Mouse (Mus musculus): ENCODE measurements around the gene Vwc2. TPM values are rescaled to one million over a fixed set of nuclear protein-coding genes. Genes with fewer than 3 reads are reported as not detected.
A peak's percentile ranks its signal among the peaks of the same experiment; 100 is the strongest.

Gene Vwc2
- 9.9 and 13.0 TPM in 2 replicates for polyA plus RNA-seq (2014; fragmentation: Nextera tagmentation; extraction: Ambion mirVana)

GRCm38 (mm10) chr11:11113576-11114233 is at the start of gene Vwc2:
TSS of gene Vwc2 (plus strand) at chr11:11114223.
- no peaks in the 10 kb centered on the region for H3K36me3 ChIP-seq (ENCODE audit: control insufficient read depth, insufficient read depth, low read length)
- peak; percentile 26; the same call in 1 of the 2 replicates for ATAC-seq (ENCODE audit: low FRiP score, low TSS enrichment)
- H3K4me1 ChIP-seq (ENCODE audit: control insufficient read depth, insufficient read depth, low read length) = peaks cover 22% of the 10 kb centered on the region; the same call in 1 of the 2 replicates
- peak within 1 kb of the TSS; percentile 95 for H3K4me2 ChIP-seq (ENCODE audit: low read length)
- H3K27me3 ChIP-seq (ENCODE audit: control insufficient read depth, insufficient read depth, low read length) = peaks cover 36% of the 10 kb centered on the region
- peak within 1 kb of the TSS; percentile 66 for H3K27ac ChIP-seq (replicated peaks; ENCODE audit: low read depth, low read length)
- peak within 1 kb of the TSS; percentile 59 for H3K9ac ChIP-seq (replicated peaks; ENCODE audit: low read length)
- DNase-seq = peak; percentile 74
- no peaks in the 10 kb centered on the region for H3K9me3 ChIP-seq (ENCODE audit: control insufficient read depth, low read length)
- peak within 1 kb of the TSS; percentile 56 for H3K4me3 ChIP-seq (replicated peaks; ENCODE audit: low read depth, low read length)
- under 1% methylated on average over 28 of the region's 28 CpGs for WGBS

GRCm38 (mm10) chr11:11088162-11088756 is 25.8 kb upstream of the Vwc2 start:
- ATAC-seq (ENCODE audit: low FRiP score, low TSS enrichment) (no peak), DNase-seq (peak; percentile 12)
- Histone ChIP-seq H3K9me3 (ENCODE audit: control insufficient read depth, low read length) (peaks cover 7% of the 10 kb centered on the region), H3K4me1 (ENCODE audit: control insufficient read depth, insufficient read depth, low read length) (no peaks in the 10 kb centered on the region), H3K9ac (replicated peaks; ENCODE audit: low read length) (no peak overlapping the region), H3K4me3 (replicated peaks; ENCODE audit: low read depth, low read length) (no peak overlapping the region), H3K4me2 (ENCODE audit: low read length) (no peak overlapping the region), H3K27me3 (ENCODE audit: control insufficient read depth, insufficient read depth, low read length) (no peaks in the 10 kb centered on the region), H3K36me3 (ENCODE audit: control insufficient read depth, insufficient read depth, low read length) (no peaks in the 10 kb centered on the region), H3K27ac (replicated peaks; ENCODE audit: low read depth, low read length) (no peak overlapping the region)
- 3% methylated on average over 1 of the region's 1 CpGs for WGBS

- ATAC-seq (ENCODE audit: low FRiP score, low TSS enrichment) = no peak
- DNase-seq = no peak
- no peak overlapping the region for H3K9ac ChIP-seq (replicated peaks; ENCODE audit: low read length)
- H3K4me3 ChIP-seq (replicated peaks; ENCODE audit: low read depth, low read length) = no peak overlapping the region
- WGBS = 96% methylated on average over 1 of the region's 1 CpGs
- H3K4me1 ChIP-seq (ENCODE audit: control insufficient read depth, insufficient read depth, low read length) = no peaks in the 10 kb centered on the region
- H3K9me3 ChIP-seq (ENCODE audit: control insufficient read depth, low read length) = no peaks in the 10 kb centered on the region; the same call in 1 of the 2 replicates
- no peaks in the 10 kb centered on the region for H3K27me3 ChIP-seq (ENCODE audit: control insufficient read depth, insufficient read depth, low read length)
- no peak overlapping the region for H3K4me2 ChIP-seq (ENCODE audit: low read length)
- no peaks in the 10 kb centered on the region for H3K36me3 ChIP-seq (ENCODE audit: control insufficient read depth, insufficient read depth, low read length)
- H3K27ac ChIP-seq (replicated peaks; ENCODE audit: low read depth, low read length) = no peak overlapping the region
Observed at GRCm38 (mm10) chr11:11097606-11098005, 16.4 kb upstream of the Vwc2 start.

- Histone ChIP-seq H3K4me1 (ENCODE audit: control insufficient read depth, insufficient read depth, low read length) (no peaks in the 10 kb centered on the region), H3K4me2 (ENCODE audit: low read length) (no peak overlapping the region), H3K27ac (replicated peaks; ENCODE audit: low read depth, low read length) (no peak overlapping the region), H3K9me3 (ENCODE audit: control insufficient read depth, low read length) (no peaks in the 10 kb centered on the region; the same call in 1 of the 2 replicates), H3K27me3 (ENCODE audit: control insufficient read depth, insufficient read depth, low read length) (no peaks in the 10 kb centered on the region), H3K4me3 (replicated peaks; ENCODE audit: low read depth, low read length) (no peak overlapping the region), H3K36me3 (ENCODE audit: control insufficient read depth, insufficient read depth, low read length) (no peaks in the 10 kb centered on the region), H3K9ac (replicated peaks; ENCODE audit: low read length) (no peak overlapping the region)
- DNase-seq (no peak), ATAC-seq (ENCODE audit: low FRiP score, low TSS enrichment) (no peak)
- WGBS = 74% methylated on average over 4 of the region's 4 CpGs
Observed at GRCm38 (mm10) chr11:11098282-11098681, 15.7 kb upstream of the Vwc2 start.

GRCm38 (mm10) chr11:11099011-11099410 is 15.0 kb upstream of the Vwc2 start:
- H3K4me3 ChIP-seq (replicated peaks; ENCODE audit: low read depth, low read length) = no peak overlapping the region
- H3K27ac ChIP-seq (replicated peaks; ENCODE audit: low read depth, low read length) = no peak overlapping the region
- no peaks in the 10 kb centered on the region for H3K36me3 ChIP-seq (ENCODE audit: control insufficient read depth, insufficient read depth, low read length)
- H3K27me3 ChIP-seq (ENCODE audit: control insufficient read depth, insufficient read depth, low read length) = no peaks in the 10 kb centered on the region
- ATAC-seq (ENCODE audit: low FRiP score, low TSS enrichment) (no peak), DNase-seq (no peak)
- no peaks in the 10 kb centered on the region for H3K4me1 ChIP-seq (ENCODE audit: control insufficient read depth, insufficient read depth, low read length)
- no peaks in the 10 kb centered on the region; the same call in 1 of the 2 replicates for H3K9me3 ChIP-seq (ENCODE audit: control insufficient read depth, low read length)
- 94% methylated on average over 5 of the region's 5 CpGs for WGBS
- no peak overlapping the region for H3K9ac ChIP-seq (replicated peaks; ENCODE audit: low read length)
- no peak overlapping the region for H3K4me2 ChIP-seq (ENCODE audit: low read length)

- 29% methylated on average over 1 of the region's 1 CpGs for WGBS
- ATAC-seq (ENCODE audit: low FRiP score, low TSS enrichment) = no peak
Observed at GRCm38 (mm10) chr11:11102182-11102581, 11.8 kb upstream of the Vwc2 start.

GRCm38 (mm10) chr11:11102620-11103019 is 11.4 kb upstream of the Vwc2 start:
- H3K9ac ChIP-seq (replicated peaks; ENCODE audit: low read length) = no peak overlapping the region
- H3K9me3 ChIP-seq (ENCODE audit: control insufficient read depth, low read length) = no peaks in the 10 kb centered on the region; the same call in 1 of the 2 replicates
- H3K4me1 ChIP-seq (ENCODE audit: control insufficient read depth, insufficient read depth, low read length) = no peaks in the 10 kb centered on the region
- ATAC-seq (ENCODE audit: low FRiP score, low TSS enrichment) (no peak), DNase-seq (peak; percentile 34)
- H3K4me2 ChIP-seq (ENCODE audit: low read length) = no peak overlapping the region
- WGBS = 55% methylated on average over 1 of the region's 1 CpGs
- no peaks in the 10 kb centered on the region for H3K27me3 ChIP-seq (ENCODE audit: control insufficient read depth, insufficient read depth, low read length)
- no peak overlapping the region for H3K27ac ChIP-seq (replicated peaks; ENCODE audit: low read depth, low read length)
- no peak overlapping the region for H3K4me3 ChIP-seq (replicated peaks; ENCODE audit: low read depth, low read length)
- H3K36me3 ChIP-seq (ENCODE audit: control insufficient read depth, insufficient read depth, low read length) = no peaks in the 10 kb centered on the region

More at GRCm38 (mm10) chr11:11102182-11102581, 11.8 kb upstream of the Vwc2 start:
- Histone ChIP-seq H3K36me3 (ENCODE audit: control insufficient read depth, insufficient read depth, low read length) (no peaks in the 10 kb centered on the region), H3K4me3 (replicated peaks; ENCODE audit: low read depth, low read length) (no peak overlapping the region), H3K9ac (replicated peaks; ENCODE audit: low read length) (no peak overlapping the region), H3K4me1 (ENCODE audit: control insufficient read depth, insufficient read depth, low read length) (no peaks in the 10 kb centered on the region), H3K4me2 (ENCODE audit: low read length) (no peak overlapping the region), H3K9me3 (ENCODE audit: control insufficient read depth, low read length) (no peaks in the 10 kb centered on the region; the same call in 1 of the 2 replicates), H3K27me3 (ENCODE audit: control insufficient read depth, insufficient read depth, low read length) (no peaks in the 10 kb centered on the region), H3K27ac (replicated peaks; ENCODE audit: low read depth, low read length) (no peak overlapping the region)
- DNase-seq = no peak

- Histone ChIP-seq H3K27me3 (ENCODE audit: control insufficient read depth, insufficient read depth, low read length) (no peaks in the 10 kb centered on the region), H3K4me1 (ENCODE audit: control insufficient read depth, insufficient read depth, low read length) (0 out of 2 replicates have a peak, but pooled peaks cover 4% of the 10 kb centered on the region), H3K36me3 (ENCODE audit: control insufficient read depth, insufficient read depth, low read length) (no peaks in the 10 kb centered on the region), H3K9ac (replicated peaks; ENCODE audit: low read length) (no peak overlapping the region), H3K9me3 (ENCODE audit: control insufficient read depth, low read length) (no peaks in the 10 kb centered on the region), H3K4me3 (replicated peaks; ENCODE audit: low read depth, low read length) (no peak overlapping the region), H3K27ac (replicated peaks; ENCODE audit: low read depth, low read length) (no peak overlapping the region), H3K4me2 (ENCODE audit: low read length) (no peak overlapping the region)
- ATAC-seq (ENCODE audit: low FRiP score, low TSS enrichment) (no peak), DNase-seq (no peak)
- WGBS = 74% methylated on average over 3 of the region's 3 CpGs
Observed at GRCm38 (mm10) chr11:11108922-11109321, 5.1 kb upstream of the Vwc2 start.

All from midbrain, embryonic 14.5 days (tissue).